Mouse (Mus musculus): ENCODE results near the gene Ezr.

Ezr gene

GRCm38 (mm10) chr17:6789581-6790118, 7.1 kb upstream of the Ezr start:
- peak; percentile 42 for DNase-seq (ENCODE audit: low spot score)

- DNase-seq (ENCODE audit: low spot score): no peak
Measured at GRCm38 (mm10) chr17:6789103-6789502, 6.5 kb upstream of the Ezr start.

- DNase-seq (ENCODE audit: low spot score): no peak
Measured at GRCm38 (mm10) chr17:6787241-6787640, 4.7 kb upstream of the Ezr start.

DNA sequence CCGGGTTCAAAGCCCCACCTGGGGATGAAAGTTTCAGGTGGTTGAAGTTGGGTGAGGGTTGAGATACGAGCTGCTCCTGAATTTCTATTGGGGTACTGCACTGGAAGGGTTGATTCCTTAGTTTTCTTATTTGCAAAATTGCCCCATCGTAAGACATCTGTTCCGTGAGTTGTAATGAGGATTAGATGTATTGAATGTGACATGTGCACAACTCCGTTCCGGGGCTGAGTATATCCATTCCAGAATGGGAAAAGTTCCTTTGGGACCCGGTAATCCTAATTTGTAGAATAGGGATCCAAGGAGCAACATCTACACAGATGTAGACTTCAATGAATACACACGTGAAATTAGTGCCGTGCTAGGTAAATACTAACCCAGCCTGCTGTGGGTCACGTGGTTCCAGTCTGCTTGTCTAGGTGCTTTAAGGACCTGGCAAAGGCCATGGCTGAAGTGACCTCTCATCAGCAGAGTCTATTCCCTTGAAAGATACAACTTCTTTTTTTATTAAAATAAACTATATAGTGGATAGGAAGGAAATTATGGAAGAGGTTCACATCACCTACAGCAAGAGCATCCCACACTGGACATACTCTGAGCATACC, 1.3 kb upstream of the Ezr start:
- no peak for DNase-seq (ENCODE audit: low spot score)

DNA sequence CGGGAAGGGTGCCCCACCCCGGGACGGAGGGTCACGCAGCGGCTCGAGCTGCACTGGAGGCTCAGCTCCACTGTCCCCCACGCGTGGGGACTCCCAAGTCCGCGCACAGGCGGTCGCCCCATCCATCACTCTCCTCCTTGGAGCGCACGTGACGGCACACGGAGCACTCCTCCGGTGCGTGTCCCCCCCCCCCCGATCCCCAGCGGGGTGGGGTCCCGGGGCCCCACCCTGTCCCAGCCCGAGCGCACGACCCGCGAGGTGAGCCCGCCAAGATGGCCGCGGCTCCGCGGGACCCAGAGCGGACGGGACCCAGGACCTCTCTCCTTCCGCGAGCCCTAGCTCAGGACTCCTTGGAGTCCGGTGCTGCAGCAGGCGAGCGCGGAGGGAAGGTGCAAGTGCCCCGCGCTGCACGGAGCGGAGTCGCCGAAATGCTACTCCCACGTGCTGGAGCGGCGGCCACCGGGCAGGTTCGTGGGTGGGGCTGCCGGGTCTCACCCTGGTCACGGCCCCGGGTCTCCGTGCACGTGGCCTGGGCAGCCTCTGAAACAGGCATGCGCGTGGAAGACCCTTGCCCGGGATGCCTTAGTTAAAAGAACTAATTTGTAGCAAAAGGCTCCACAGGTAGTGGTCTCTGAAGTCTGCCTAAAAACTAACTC, 550 bp upstream of the Ezr start:
- no peak for DNase-seq (ENCODE audit: low spot score)

GRCm38 (mm10) chr17:6782033-6782526, 504 bp downstream of the Ezr start:
- no peak for DNase-seq (ENCODE audit: low spot score)

- no peak for DNase-seq (ENCODE audit: low spot score)
Measured at GRCm38 (mm10) chr17:6781273-6781672, 1.3 kb downstream of the Ezr start.

- DNase-seq (ENCODE audit: low spot score): no peak
Measured at GRCm38 (mm10) chr17:6780521-6781115, 2.0 kb downstream of the Ezr start.

DNA sequence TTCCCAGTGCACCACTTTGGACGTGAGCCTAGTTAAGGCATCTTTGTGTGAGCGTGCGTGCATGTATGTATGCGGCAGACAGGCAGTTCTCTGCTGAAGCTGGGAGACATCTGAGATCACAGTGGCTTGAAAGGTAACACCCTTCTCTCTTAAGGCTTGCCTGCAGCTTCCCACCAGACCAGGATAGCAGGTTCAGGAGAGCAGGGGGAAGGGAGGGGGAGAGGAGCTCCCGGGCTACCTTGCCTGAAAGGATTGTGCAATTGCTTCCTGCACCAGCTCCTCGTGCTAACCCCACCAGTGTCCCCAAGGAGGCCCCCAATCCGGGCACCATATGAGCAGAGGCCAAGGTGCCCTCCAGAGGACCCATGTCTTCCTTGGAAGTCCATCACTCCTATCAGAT, 3.0 kb downstream of the Ezr start:
- DNase-seq (ENCODE audit: low spot score): no peak

DNA sequence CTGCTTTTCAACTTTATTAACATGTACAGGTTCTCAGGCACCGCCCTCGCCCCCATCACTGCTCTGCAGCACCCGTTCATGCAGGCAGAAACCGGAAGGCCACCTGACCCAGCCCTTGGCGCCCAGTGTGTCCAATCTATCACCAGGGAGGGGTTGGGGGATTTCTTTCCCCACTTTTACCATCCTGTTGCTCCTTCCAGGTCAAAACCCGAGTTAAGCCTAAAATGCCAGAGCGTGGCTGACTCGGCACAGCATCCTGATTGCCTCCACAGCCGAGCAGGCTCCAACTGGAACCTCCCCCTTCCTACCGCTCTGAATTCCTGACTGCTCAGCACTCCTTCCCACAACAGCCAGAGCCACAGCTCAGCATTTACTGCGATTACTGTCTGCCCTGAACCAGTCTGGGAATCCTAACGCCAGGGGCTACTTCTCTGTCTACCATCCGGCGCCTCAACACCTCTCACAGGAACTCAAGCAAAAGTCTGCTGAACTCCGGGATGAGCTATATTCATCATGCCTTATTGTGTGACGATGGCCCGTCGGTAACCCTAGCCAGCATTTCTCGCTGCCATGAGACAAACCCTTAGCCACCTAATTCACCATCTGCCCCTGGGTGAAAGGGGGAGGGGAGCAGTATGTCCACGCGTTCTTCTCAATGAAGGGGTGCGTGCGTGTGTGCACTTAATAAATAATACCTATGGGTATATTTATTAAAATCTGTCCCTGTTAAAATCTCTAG, 3.6 kb downstream of the Ezr start:
- no peak for DNase-seq (ENCODE audit: low spot score)

DNA sequence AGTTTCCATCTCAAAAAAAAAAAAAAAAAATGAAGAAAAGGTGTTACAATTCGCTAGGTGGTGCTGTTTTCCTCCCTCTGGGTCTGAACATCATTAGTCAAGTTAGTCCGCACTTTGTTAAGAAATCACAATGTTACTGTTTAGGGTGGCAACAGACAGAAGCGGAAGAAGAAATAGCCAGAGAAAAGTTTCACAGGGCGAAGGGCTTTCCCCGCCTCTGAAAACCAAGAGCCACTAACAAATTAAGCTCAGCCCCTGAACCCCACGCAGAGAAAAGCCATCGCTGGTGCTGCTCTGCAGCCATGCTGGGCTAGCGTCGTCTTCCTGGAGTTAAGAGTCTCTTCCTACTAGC, 4.3 kb downstream of the Ezr start:
- no peak for DNase-seq (ENCODE audit: low spot score)

DNA sequence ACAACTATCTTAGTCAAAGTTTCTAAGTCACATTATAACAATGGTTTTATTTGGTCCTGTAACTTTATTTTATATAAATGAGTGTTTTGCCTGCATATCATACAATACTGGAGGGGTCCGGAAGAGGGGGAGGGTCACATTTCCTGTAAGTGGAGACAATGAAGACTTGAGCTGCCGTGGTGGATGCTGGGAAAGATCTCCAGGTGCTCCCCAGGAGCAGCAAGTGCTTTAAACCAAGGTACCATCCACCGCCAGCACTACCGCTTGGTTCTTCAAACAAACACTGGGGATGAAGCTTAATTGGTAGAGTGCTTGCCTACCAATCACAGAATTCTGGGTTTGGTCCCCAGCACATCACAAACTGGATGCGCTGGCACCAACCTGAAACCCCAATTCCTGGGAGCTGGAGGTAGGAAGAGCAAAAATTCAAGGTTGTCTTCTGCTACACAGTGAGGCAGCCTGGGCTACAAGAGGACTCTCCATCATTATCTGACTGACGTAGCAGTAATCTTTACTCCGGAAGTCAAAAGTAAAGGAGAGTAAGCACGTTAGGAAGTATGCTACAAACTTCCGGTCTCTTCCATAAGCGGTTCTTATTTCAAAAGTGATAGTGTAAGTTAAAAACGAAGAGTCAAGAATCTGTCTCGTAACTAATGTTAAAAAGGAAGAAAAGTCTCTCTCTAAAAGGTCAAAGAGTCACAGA, 4.8 kb downstream of the Ezr start:
- DNase-seq (ENCODE audit: low spot score): no peak

DNA sequence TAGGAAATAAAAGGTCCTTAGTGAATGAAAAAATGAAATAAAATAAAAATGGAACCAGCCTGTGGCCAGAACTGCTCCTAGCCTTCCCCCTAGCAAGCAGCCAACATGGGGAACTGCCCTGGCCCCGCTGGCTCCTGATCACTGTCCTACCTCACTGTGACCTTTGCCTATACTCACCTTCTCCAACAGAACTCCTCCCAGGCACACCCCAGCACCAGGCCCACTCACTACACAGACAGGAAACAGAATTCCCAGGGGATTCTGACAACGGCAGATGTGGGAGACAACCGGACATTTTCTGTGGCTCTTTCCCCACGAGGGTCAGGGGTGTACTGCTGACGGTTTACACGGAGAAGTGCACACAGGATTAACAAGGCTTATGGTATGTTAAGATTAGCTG, 5.5 kb downstream of the Ezr start:
- DNase-seq (ENCODE audit: low spot score): no peak

- no peak for DNase-seq (ENCODE audit: low spot score)
Measured at GRCm38 (mm10) chr17:6776576-6776975, 6.0 kb downstream of the Ezr start.

- no peak for DNase-seq (ENCODE audit: low spot score)
Measured at GRCm38 (mm10) chr17:6776123-6776522, 6.5 kb downstream of the Ezr start.

DNA sequence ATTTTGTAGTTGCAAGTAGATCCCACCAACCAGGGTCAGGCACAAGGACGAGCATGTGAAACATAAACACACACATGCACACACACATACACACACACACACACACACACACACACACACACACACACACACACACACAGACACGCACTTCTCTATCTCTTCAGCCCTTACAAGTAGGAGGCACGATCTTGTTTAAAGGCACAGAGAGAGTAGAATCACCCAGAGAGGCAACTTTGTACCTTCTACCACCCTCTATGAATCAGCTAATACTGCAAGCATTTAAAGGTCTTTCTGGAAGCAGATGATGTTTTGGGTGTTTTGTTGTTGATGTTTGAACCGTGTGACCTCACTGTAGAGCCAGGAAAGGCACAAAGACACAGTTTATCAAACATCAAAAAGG, 6.9 kb downstream of the Ezr start:
- no peak for DNase-seq (ENCODE audit: low spot score)

- no peak for DNase-seq (ENCODE audit: low spot score)
Measured at GRCm38 (mm10) chr17:6775221-6775620, 7.4 kb downstream of the Ezr start.

GRCm38 (mm10) chr17:6773249-6773966, 9.2 kb downstream of the Ezr start:
- DNase-seq (ENCODE audit: low spot score): no peak

- DNase-seq (ENCODE audit: low spot score): no peak
Measured at GRCm38 (mm10) chr17:6772490-6772773, 10.2 kb downstream of the Ezr start.

DNA sequence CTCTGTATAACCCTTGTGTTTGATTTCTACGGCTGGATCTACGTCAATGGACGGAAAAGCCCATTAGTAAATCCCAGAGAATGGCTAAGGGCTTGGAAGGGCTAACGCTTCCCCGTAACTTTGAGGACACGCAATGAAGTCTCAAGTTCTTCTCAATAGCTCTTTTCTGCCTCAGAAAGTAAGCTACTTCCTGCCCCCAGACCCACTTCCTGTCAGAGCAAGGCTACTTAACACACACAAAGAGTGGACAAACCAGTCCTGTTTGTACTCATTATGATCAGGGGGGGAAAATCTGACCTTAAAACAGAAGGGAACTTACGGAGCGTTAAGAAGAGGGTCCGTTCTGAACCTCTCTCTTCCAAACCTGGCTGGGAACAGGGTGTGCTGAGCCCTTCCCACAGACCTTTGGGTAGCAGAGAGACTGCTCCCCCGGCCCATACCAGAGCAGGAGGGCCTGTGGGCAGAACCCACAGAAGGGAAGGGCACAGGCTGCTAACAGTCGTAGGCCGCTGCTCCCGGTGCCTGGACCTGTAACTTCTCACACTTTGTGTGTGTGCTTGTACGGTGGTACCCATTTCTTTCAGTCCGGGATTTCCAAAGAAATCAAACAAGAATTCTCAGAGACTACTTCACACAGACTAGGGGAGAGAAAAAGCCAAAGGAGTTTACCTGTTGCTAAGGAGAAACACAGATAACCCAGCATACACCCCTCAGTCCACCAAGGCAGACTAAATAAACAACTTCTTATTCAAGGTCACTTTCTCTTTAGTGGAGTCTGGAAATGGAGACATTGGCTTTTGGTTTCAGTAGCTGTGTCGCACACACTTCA, 10.7 kb downstream of the Ezr start:
- no peak for DNase-seq (ENCODE audit: low spot score)

- DNase-seq (ENCODE audit: low spot score): no peak
Measured at GRCm38 (mm10) chr17:6769602-6770001, 13.0 kb downstream of the Ezr start.
